Mouse (Mus musculus): Measurements from ENCODE around the gene Lpar1. TPM values are rescaled to one million over a fixed set of nuclear protein-coding genes. Genes with fewer than 3 reads are reported as not detected.
"Not testable (repeated sequence)": the region's sequence is repeated elsewhere in the genome, so short reads cannot be mapped to it uniquely, and the experiment has no call there.

Lpar1 gene
- polyA plus RNA-seq, 1 experiment from 2014 or later, result 194 TPM

GRCm38 (mm10) chr4:58543171-58543570 is 10.5 kb downstream of the Lpar1 start:
- H3K36me3 ChIP-seq, result peaks cover 46% of the 10 kb centered on the region
- H3K27me3 ChIP-seq, result no peaks in the 10 kb centered on the region
- peaks cover 42% of the 10 kb centered on the region for H3K4me1 ChIP-seq
- WGBS, result 50% methylated on average over 3 of the region's 3 CpGs
- no peak overlapping the region for H3K9ac ChIP-seq
- H3K4me3 ChIP-seq, result no peak overlapping the region
- no peaks in the 10 kb centered on the region for H3K9me3 ChIP-seq
- no peak overlapping the region for H3K27ac ChIP-seq
- H3K4me2 ChIP-seq (replicated peaks), result no peak overlapping the region
- no peak for ATAC-seq (ENCODE audit: insufficient number of reproducible peaks, insufficient read depth, low FRiP score, low TSS enrichment)

GRCm38 (mm10) chr4:58542656-58543055 is 11.0 kb downstream of the Lpar1 start:
- Histone ChIP-seq H3K36me3 (peaks cover 48% of the 10 kb centered on the region), H3K4me1 (peaks cover 36% of the 10 kb centered on the region)
- not testable (repeated sequence) for H3K4me2 ChIP-seq (replicated peaks); H3K27ac ChIP-seq; H3K9ac ChIP-seq; H3K9me3 ChIP-seq; H3K4me3 ChIP-seq; H3K27me3 ChIP-seq; ATAC-seq (ENCODE audit: insufficient number of reproducible peaks, insufficient read depth, low FRiP score, low TSS enrichment)
- WGBS, result 91% methylated on average over 7 of the region's 7 CpGs

- WGBS, result 94% methylated on average over 3 of the region's 3 CpGs
- H3K4me1 ChIP-seq, result peaks cover 18% of the 10 kb centered on the region
- no peak overlapping the region for H3K4me2 ChIP-seq (replicated peaks)
- H3K27ac ChIP-seq, result no peak overlapping the region
- H3K9ac ChIP-seq, result no peak overlapping the region
- peaks cover 52% of the 10 kb centered on the region for H3K36me3 ChIP-seq
- no peak overlapping the region for H3K4me3 ChIP-seq
- 0 out of 2 replicates have a peak, but pooled peaks cover 3% of the 10 kb centered on the region for H3K9me3 ChIP-seq
- no peaks in the 10 kb centered on the region for H3K27me3 ChIP-seq
- no peak for ATAC-seq (ENCODE audit: insufficient number of reproducible peaks, insufficient read depth, low FRiP score, low TSS enrichment)
Observed at GRCm38 (mm10) chr4:58540841-58541240, 12.9 kb downstream of the Lpar1 start.

GRCm38 (mm10) chr4:58540385-58540784 is 13.3 kb downstream of the Lpar1 start:
- H3K4me2 ChIP-seq (replicated peaks), result no peak overlapping the region
- H3K9me3 ChIP-seq, result 0 out of 2 replicates have a peak, but pooled peaks cover 3% of the 10 kb centered on the region
- no peaks in the 10 kb centered on the region for H3K27me3 ChIP-seq
- no peak for ATAC-seq (ENCODE audit: insufficient number of reproducible peaks, insufficient read depth, low FRiP score, low TSS enrichment)
- no peak overlapping the region for H3K9ac ChIP-seq
- H3K27ac ChIP-seq, result no peak overlapping the region
- 58% methylated on average over 8 of the region's 8 CpGs for WGBS
- no peak overlapping the region for H3K4me3 ChIP-seq
- peaks cover 18% of the 10 kb centered on the region for H3K4me1 ChIP-seq
- H3K36me3 ChIP-seq, result peaks cover 48% of the 10 kb centered on the region

GRCm38 (mm10) chr4:58538696-58539095 is 15.0 kb downstream of the Lpar1 start:
- no peak overlapping the region for H3K27ac ChIP-seq
- 90% methylated on average over 3 of the region's 3 CpGs for WGBS
- no peak overlapping the region for H3K9ac ChIP-seq
- peaks cover 29% of the 10 kb centered on the region for H3K4me1 ChIP-seq
- no peak for ATAC-seq (ENCODE audit: insufficient number of reproducible peaks, insufficient read depth, low FRiP score, low TSS enrichment)
- no peaks in the 10 kb centered on the region for H3K27me3 ChIP-seq
- no peak overlapping the region for H3K4me2 ChIP-seq (replicated peaks)
- peaks cover 33% of the 10 kb centered on the region for H3K36me3 ChIP-seq
- H3K9me3 ChIP-seq, result 0 out of 2 replicates have a peak, but pooled peaks cover 3% of the 10 kb centered on the region
- no peak overlapping the region for H3K4me3 ChIP-seq

GRCm38 (mm10) chr4:58535754-58536153 is 17.9 kb downstream of the Lpar1 start:
- H3K27ac ChIP-seq, result no peak overlapping the region
- H3K9me3 ChIP-seq, result 0 out of 2 replicates have a peak, but pooled peaks cover 3% of the 10 kb centered on the region
- ATAC-seq (ENCODE audit: insufficient number of reproducible peaks, insufficient read depth, low FRiP score, low TSS enrichment), result no peak
- no peak overlapping the region for H3K4me3 ChIP-seq
- no peak overlapping the region for H3K4me2 ChIP-seq (replicated peaks)
- no peaks in the 10 kb centered on the region for H3K27me3 ChIP-seq
- peaks cover 49% of the 10 kb centered on the region for H3K4me1 ChIP-seq
- 85% methylated on average over 6 of the region's 6 CpGs for WGBS
- no peak overlapping the region for H3K9ac ChIP-seq
- peaks cover 14% of the 10 kb centered on the region for H3K36me3 ChIP-seq

- ATAC-seq (ENCODE audit: insufficient number of reproducible peaks, insufficient read depth, low FRiP score, low TSS enrichment), result no peak; the same call in 1 of the 2 replicates
- H3K9ac ChIP-seq, result no peak overlapping the region
- H3K4me1 ChIP-seq, result peaks cover 51% of the 10 kb centered on the region
- 80% methylated on average over 15 of the region's 15 CpGs for WGBS
- H3K27ac ChIP-seq, result no peak overlapping the region
- 0 out of 2 replicates have a peak, but pooled peaks cover 3% of the 10 kb centered on the region for H3K9me3 ChIP-seq
- peak overlapping the region; percentile 18; the same call in 1 of the 2 replicates for H3K4me2 ChIP-seq (replicated peaks)
- H3K36me3 ChIP-seq, result peaks cover 14% of the 10 kb centered on the region
- no peak overlapping the region for H3K4me3 ChIP-seq
- H3K27me3 ChIP-seq, result no peaks in the 10 kb centered on the region
Observed at GRCm38 (mm10) chr4:58534726-58535350, 18.9 kb downstream of the Lpar1 start.

GRCm38 (mm10) chr4:58534141-58534571 is 19.5 kb downstream of the Lpar1 start:
- peaks cover 57% of the 10 kb centered on the region for H3K4me1 ChIP-seq

GRCm38 (mm10) chr4:58533519-58533918 is 20.2 kb downstream of the Lpar1 start:
- 0 out of 2 replicates have a peak, but pooled peaks cover 3% of the 10 kb centered on the region for H3K9me3 ChIP-seq
- H3K4me2 ChIP-seq (replicated peaks), result no peak overlapping the region
- no peak overlapping the region for H3K4me3 ChIP-seq
- H3K27ac ChIP-seq, result no peak overlapping the region
- no peak for ATAC-seq (ENCODE audit: insufficient number of reproducible peaks, insufficient read depth, low FRiP score, low TSS enrichment)
- H3K9ac ChIP-seq, result no peak overlapping the region
- 35% methylated on average over 3 of the region's 3 CpGs for WGBS
- H3K4me1 ChIP-seq, result peaks cover 61% of the 10 kb centered on the region
- H3K36me3 ChIP-seq, result peaks cover 11% of the 10 kb centered on the region
- H3K27me3 ChIP-seq, result no peaks in the 10 kb centered on the region

More at GRCm38 (mm10) chr4:58534141-58534571, 19.5 kb downstream of the Lpar1 start:
- Histone ChIP-seq H3K27ac (no peak overlapping the region), H3K36me3 (peaks cover 14% of the 10 kb centered on the region), H3K9ac (no peak overlapping the region), H3K4me2 (replicated peaks) (peak overlapping the region; percentile 18; the same call in 1 of the 2 replicates), H3K9me3 (0 out of 2 replicates have a peak, but pooled peaks cover 3% of the 10 kb centered on the region), H3K4me3 (no peak overlapping the region), H3K27me3 (no peaks in the 10 kb centered on the region)
- ATAC-seq (ENCODE audit: insufficient number of reproducible peaks, insufficient read depth, low FRiP score, low TSS enrichment), result no peak
- WGBS, result 18% methylated on average over 13 of the region's 13 CpGs

- Histone ChIP-seq H3K36me3 (peaks cover 3% of the 10 kb centered on the region), H3K4me3 (no peak overlapping the region), H3K4me2 (replicated peaks) (no peak overlapping the region), H3K27ac (no peak overlapping the region), H3K27me3 (no peaks in the 10 kb centered on the region), H3K9ac (no peak overlapping the region), H3K4me1 (peaks cover 64% of the 10 kb centered on the region), H3K9me3 (0 out of 2 replicates have a peak, but pooled peaks cover 3% of the 10 kb centered on the region)
- 56% methylated on average over 3 of the region's 3 CpGs for WGBS
- ATAC-seq (ENCODE audit: insufficient number of reproducible peaks, insufficient read depth, low FRiP score, low TSS enrichment), result no peak
Observed at GRCm38 (mm10) chr4:58532326-58532725, 21.4 kb downstream of the Lpar1 start.

- no peak overlapping the region for H3K4me3 ChIP-seq
- no peak for ATAC-seq (ENCODE audit: insufficient number of reproducible peaks, insufficient read depth, low FRiP score, low TSS enrichment)
- no peak overlapping the region for H3K4me2 ChIP-seq (replicated peaks)
- no peak overlapping the region for H3K9ac ChIP-seq
- H3K4me1 ChIP-seq, result peaks cover 63% of the 10 kb centered on the region
- no peaks in the 10 kb centered on the region for H3K27me3 ChIP-seq
- no peaks in the 10 kb centered on the region for H3K9me3 ChIP-seq
- peak overlapping the region; percentile 69 for H3K27ac ChIP-seq
- no peaks in the 10 kb centered on the region for H3K36me3 ChIP-seq
- WGBS, result 46% methylated on average over 5 of the region's 5 CpGs
Observed at GRCm38 (mm10) chr4:58530706-58531105, 23.0 kb downstream of the Lpar1 start.

- Histone ChIP-seq H3K27me3 (no peaks in the 10 kb centered on the region), H3K9ac (no peak overlapping the region), H3K4me3 (no peak overlapping the region), H3K4me1 (peaks cover 59% of the 10 kb centered on the region), H3K4me2 (replicated peaks) (no peak overlapping the region), H3K27ac (no peak overlapping the region), H3K9me3 (no peaks in the 10 kb centered on the region), H3K36me3 (no peaks in the 10 kb centered on the region)
- WGBS, result 15% methylated on average over 3 of the region's 3 CpGs
- ATAC-seq (ENCODE audit: insufficient number of reproducible peaks, insufficient read depth, low FRiP score, low TSS enrichment), result no peak
Observed at GRCm38 (mm10) chr4:58530279-58530678, 23.4 kb downstream of the Lpar1 start.
